ENCODE assay signal across 24 mouse cellular contexts in the genomic region with DNA sequence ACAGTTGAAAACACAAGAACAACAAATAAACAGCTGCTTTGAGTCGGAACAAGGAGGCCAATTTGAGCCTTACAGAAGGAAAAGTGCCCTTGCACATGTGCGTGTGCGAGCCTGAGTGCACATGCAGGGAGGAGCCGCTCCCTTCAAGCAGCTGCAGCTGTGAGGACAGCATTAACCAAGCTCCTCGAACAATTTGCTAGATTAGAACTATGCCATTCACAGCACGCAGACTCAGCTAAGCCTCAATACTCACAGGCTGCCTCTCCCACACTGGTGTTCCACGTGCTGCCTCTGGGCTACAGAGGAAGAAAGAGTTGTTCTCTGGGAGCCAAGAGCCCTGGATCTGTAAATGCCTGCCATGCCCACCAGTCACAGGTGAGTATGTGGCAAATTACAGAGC. TPM values are rescaled to one million over a fixed set of nuclear protein-coding genes. Genes with fewer than 3 reads are reported as not detected.
DNase-seq lines count a peak whose midpoint lies in the region; ATAC-seq and TF ChIP-seq lines count a peak whose summit lies in the region.
"Had no signal": no experiment of that assay in that cellular context is flagged by ENCODE, and none has a peak within 500 bp of the region (broad histone marks: within the 10 kb centered on the region; RNA-seq: fewer than 3 reads in every experiment).

No protein-coding gene starts in this region.

- no peak for TF ChIP-seq CTCF in midbrain, postnatal 0 days (IDR thresholded peaks at IDR 0.05)

- H3K36me3 ChIP-seq in hindbrain, embryonic 16.5 days (ENCODE audit: control insufficient read depth, insufficient read depth, low read length), result no peaks in the 10 kb centered on the region
- H3K36me3 ChIP-seq in hindbrain, embryonic 13.5 days, result no peaks in the 10 kb centered on the region
- H3K36me3 ChIP-seq in midbrain, postnatal 0 days (ENCODE audit: insufficient read depth, low read length), result no peaks in the 10 kb centered on the region
- H3K36me3 ChIP-seq in midbrain, embryonic 10.5 days, result no peaks in the 10 kb centered on the region
- no peaks in the 10 kb centered on the region for H3K36me3 ChIP-seq in forebrain, embryonic 15.5 days
- no peaks in the 10 kb centered on the region for H3K36me3 ChIP-seq in kidney, embryonic 16.5 days (ENCODE audit: insufficient read depth, low read length)
- H3K36me3 ChIP-seq: embryonic facial prominence, embryonic 15.5 days had no signal

- peak; percentile 27 for DNase-seq in midbrain, postnatal 0 days (ENCODE audit: low spot score)
- no peak for DNase-seq in midbrain, embryonic 10.5 days (ENCODE audit: low spot score)
- DNase-seq in retina, postnatal 1 day, result peak; percentile 33
- DNase-seq: adrenal gland, adult 2 months; cerebellum, adult 11 months; cerebellum, postnatal 10 days; gastrocnemius, adult 2 months; heart, postnatal 14 days; kidney, adult 18-20 months; kidney, postnatal 10 days; left cerebral cortex, postnatal 4 days; liver; lung, postnatal 10 days had no signal

- H3K27me3 ChIP-seq in hindbrain, embryonic 16.5 days (replicated peaks; ENCODE audit: control insufficient read depth, insufficient read depth, low read length), result no peaks in the 10 kb centered on the region
- H3K27me3 ChIP-seq in hindbrain, embryonic 13.5 days, result no peaks in the 10 kb centered on the region
- no peaks in the 10 kb centered on the region for H3K27me3 ChIP-seq in midbrain, postnatal 0 days (ENCODE audit: insufficient read depth, low read length)
- H3K27me3 ChIP-seq in midbrain, embryonic 10.5 days (ENCODE audit: low read depth, poor library complexity, severe bottlenecking), result no peaks in the 10 kb centered on the region
- no peaks in the 10 kb centered on the region for H3K27me3 ChIP-seq in forebrain, embryonic 15.5 days
- no peaks in the 10 kb centered on the region for H3K27me3 ChIP-seq in kidney, embryonic 16.5 days (ENCODE audit: insufficient read depth, low read length)
- H3K27me3 ChIP-seq: embryonic facial prominence, embryonic 15.5 days had no signal

- WGBS in hindbrain, embryonic 16.5 days, result 61% methylated on average over 7 of the region's 7 CpGs
- WGBS in hindbrain, embryonic 13.5 days, result 63% methylated on average over 7 of the region's 7 CpGs
- WGBS in midbrain, postnatal 0 days, result 44% methylated on average over 7 of the region's 7 CpGs
- 68% methylated on average over 7 of the region's 7 CpGs for WGBS in midbrain, embryonic 10.5 days
- WGBS in forebrain, embryonic 15.5 days, result 35% methylated on average over 7 of the region's 7 CpGs
- WGBS in kidney, embryonic 16.5 days, result 55% methylated on average over 7 of the region's 7 CpGs

- peak; percentile 75 for ATAC-seq in hindbrain, embryonic 16.5 days
- ATAC-seq in hindbrain, embryonic 13.5 days (ENCODE audit: low FRiP score), result no peak
- no peak for ATAC-seq in midbrain, postnatal 0 days (ENCODE audit: low FRiP score)
- peak; percentile 88 for ATAC-seq in forebrain, embryonic 15.5 days (replicated peaks)
- no peak for ATAC-seq in kidney, embryonic 16.5 days (ENCODE audit: low FRiP score, low TSS enrichment)

- no peaks in the 10 kb centered on the region for H3K9me3 ChIP-seq in hindbrain, embryonic 16.5 days (ENCODE audit: control insufficient read depth, low read length)
- no peaks in the 10 kb centered on the region for H3K9me3 ChIP-seq in hindbrain, embryonic 13.5 days
- no peaks in the 10 kb centered on the region for H3K9me3 ChIP-seq in midbrain, postnatal 0 days (ENCODE audit: low read length)
- H3K9me3 ChIP-seq in midbrain, embryonic 10.5 days (replicated peaks), result no peaks in the 10 kb centered on the region
- no peaks in the 10 kb centered on the region for H3K9me3 ChIP-seq in forebrain, embryonic 15.5 days
- H3K9me3 ChIP-seq in kidney, embryonic 16.5 days (ENCODE audit: low read length), result no peaks in the 10 kb centered on the region
- H3K9me3 ChIP-seq: embryonic facial prominence, embryonic 15.5 days had no signal

- no peak overlapping the region for H3K9ac ChIP-seq in hindbrain, embryonic 16.5 days (ENCODE audit: low read depth, low read length)
- no peak overlapping the region for H3K9ac ChIP-seq in hindbrain, embryonic 13.5 days
- no peak overlapping the region for H3K9ac ChIP-seq in midbrain, postnatal 0 days (replicated peaks; ENCODE audit: low read length, poor library complexity, severe bottlenecking)
- no peak overlapping the region for H3K9ac ChIP-seq in forebrain, embryonic 15.5 days (replicated peaks)
- H3K9ac ChIP-seq in kidney, embryonic 16.5 days (replicated peaks; ENCODE audit: low read length), result no peak overlapping the region
- H3K9ac ChIP-seq: embryonic facial prominence, embryonic 15.5 days had no signal

- H3K4me2 ChIP-seq in hindbrain, embryonic 16.5 days (ENCODE audit: low read length), result no peak overlapping the region
- no peak overlapping the region for H3K4me2 ChIP-seq in hindbrain, embryonic 13.5 days
- H3K4me2 ChIP-seq in midbrain, postnatal 0 days (ENCODE audit: low read depth, low read length, poor library complexity, severe bottlenecking), result no peak overlapping the region
- H3K4me2 ChIP-seq in forebrain, embryonic 15.5 days (replicated peaks), result no peak overlapping the region
- H3K4me2 ChIP-seq in kidney, embryonic 16.5 days (replicated peaks; ENCODE audit: low read depth, low read length), result no peak overlapping the region
- H3K4me2 ChIP-seq: embryonic facial prominence, embryonic 15.5 days; heart, embryonic 11.5 days had no signal

- no peak overlapping the region for H3K4me3 ChIP-seq in hindbrain, embryonic 16.5 days (ENCODE audit: low read length)
- H3K4me3 ChIP-seq in hindbrain, embryonic 13.5 days, result no peak overlapping the region
- no peak overlapping the region for H3K4me3 ChIP-seq in midbrain, postnatal 0 days (ENCODE audit: low read depth, low read length)
- H3K4me3 ChIP-seq in midbrain, embryonic 10.5 days, result no peak overlapping the region
- no peak overlapping the region for H3K4me3 ChIP-seq in forebrain, embryonic 15.5 days
- no peak overlapping the region for H3K4me3 ChIP-seq in kidney, embryonic 16.5 days (ENCODE audit: low read length)
- H3K4me3 ChIP-seq: embryonic facial prominence, embryonic 15.5 days; gastrocnemius, adult 2 months; left cerebral cortex, adult 2 months had no signal

- H3K27ac ChIP-seq in hindbrain, embryonic 16.5 days (ENCODE audit: low read depth, low read length), result no peak overlapping the region
- no peak overlapping the region for H3K27ac ChIP-seq in hindbrain, embryonic 13.5 days
- H3K27ac ChIP-seq in midbrain, postnatal 0 days (ENCODE audit: low read depth, low read length), result no peak overlapping the region
- H3K27ac ChIP-seq in midbrain, embryonic 10.5 days (replicated peaks), result no peak overlapping the region
- H3K27ac ChIP-seq in forebrain, embryonic 15.5 days (replicated peaks), result no peak overlapping the region
- no peak overlapping the region for H3K27ac ChIP-seq in kidney, embryonic 16.5 days (ENCODE audit: low read length)
- H3K27ac ChIP-seq: embryonic facial prominence, embryonic 15.5 days; gastrocnemius, adult 2 months; left cerebral cortex, adult 2 months had no signal

- H3K4me1 ChIP-seq in hindbrain, embryonic 16.5 days (ENCODE audit: control insufficient read depth, insufficient read depth, low read depth, low read length), result peaks cover 4% of the 10 kb centered on the region; the same call in 1 of the 2 replicates
- peaks cover 14% of the 10 kb centered on the region for H3K4me1 ChIP-seq in hindbrain, embryonic 13.5 days (replicated peaks)
- no peaks in the 10 kb centered on the region; the same call in 1 of the 2 replicates for H3K4me1 ChIP-seq in midbrain, postnatal 0 days (ENCODE audit: insufficient read depth, low read length)
- no peaks in the 10 kb centered on the region for H3K4me1 ChIP-seq in midbrain, embryonic 10.5 days
- H3K4me1 ChIP-seq in forebrain, embryonic 15.5 days, result no peaks in the 10 kb centered on the region
- H3K4me1 ChIP-seq in kidney, embryonic 16.5 days (ENCODE audit: insufficient read depth, low read length), result no peaks in the 10 kb centered on the region
- H3K4me1 ChIP-seq: embryonic facial prominence, embryonic 15.5 days had no signal

RNA-seq across cellular contexts. Expression of gene B3gat1, which starts 11.8 kb away (rescaled TPM):
- 32.6 and 45.4 TPM in 2 replicates for polyA plus RNA-seq in hindbrain, embryonic 16.5 days (2015; fragmentation: Nextera tagmentation; extraction: Ambion mirVana)
- polyA plus RNA-seq in hindbrain, embryonic 13.5 days (2015; fragmentation: Nextera tagmentation; extraction: Ambion mirVana), result 31.7 and 31.9 TPM in 2 replicates
- total RNA-seq in midbrain, postnatal 0 days (2014; rRNA removed), result 195 and 197 TPM in 2 replicates
- polyA plus RNA-seq in midbrain, postnatal 0 days (2015; fragmentation: Nextera tagmentation; extraction: Ambion mirVana), result 39.2 and 40.9 TPM in 2 replicates
- 2.2 and 3.6 TPM in 2 replicates for polyA plus RNA-seq in midbrain, embryonic 10.5 days (2016; fragmentation: Nextera tagmentation; extraction: Ambion mirVana)
- polyA plus RNA-seq in forebrain, embryonic 15.5 days (2015; fragmentation: Nextera tagmentation; extraction: Ambion mirVana), result 33.7 and 37.2 TPM in 2 replicates
- polyA plus RNA-seq in kidney, embryonic 16.5 days (2015; fragmentation: Nextera tagmentation; extraction: Ambion mirVana), result 0.07 and 0.12 TPM in 2 replicates
- total RNA-seq: heart, postnatal 14 days; megakaryocyte progenitor cell, adult 5-6 weeks had no signal
- polyA plus RNA-seq: gonadal fat pad, adult 2 months; liver, embryonic 16.5 days; small intestine, adult 2 months had no signal

Comparison
In these comparisons a context has a peak if more than half of its experiments do, and no peak if none do; other contexts are left out.
1. ATAC-seq: peak in hindbrain, embryonic 16.5 days (single experiment) and forebrain, embryonic 15.5 days (single experiment); none in hindbrain, embryonic 13.5 days (single experiment), midbrain, postnatal 0 days (single experiment) and kidney, embryonic 16.5 days (single experiment).